Mouse (Mus musculus): ENCODE results near the gene Zbtb17.

DNA sequence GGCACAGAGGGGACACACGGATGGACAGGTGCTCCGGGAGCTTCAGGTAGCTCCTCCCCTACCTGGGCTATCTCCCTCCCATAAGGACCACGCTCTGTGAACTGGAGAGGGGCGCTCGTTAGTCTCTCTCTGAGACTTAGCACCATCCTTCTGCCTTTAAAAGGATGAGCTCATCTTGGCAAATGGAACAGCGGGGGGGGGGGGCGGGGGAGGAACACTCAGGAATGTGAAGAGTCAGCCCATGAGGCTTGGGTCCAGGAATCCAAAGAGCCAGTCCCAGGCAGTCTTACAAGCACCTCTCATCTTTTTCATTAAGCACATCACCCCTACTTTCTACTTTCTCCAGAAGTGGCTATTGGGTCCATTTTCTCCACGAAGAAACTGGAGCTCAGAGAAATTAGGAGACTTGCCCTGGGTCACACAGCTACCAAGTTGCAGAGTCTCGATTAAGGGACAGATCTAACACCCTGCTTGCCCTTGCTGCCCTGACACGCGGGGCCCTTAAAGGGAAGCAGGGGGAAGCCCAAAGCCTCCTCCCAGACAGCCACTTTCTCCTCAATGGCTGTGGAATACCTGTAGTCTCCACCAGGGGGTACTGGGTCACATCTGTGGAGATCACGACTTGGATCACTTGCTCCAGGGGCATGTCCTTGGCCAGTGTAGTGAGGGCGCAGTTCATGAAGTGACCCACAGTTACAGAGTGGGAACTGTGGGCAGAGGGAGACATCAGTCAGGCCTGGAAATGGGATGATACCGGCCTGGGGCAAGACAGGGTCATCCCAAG, 37.7 kb upstream of the Zbtb17 start:
- TF ChIP-seq CTCF (IDR thresholded peaks at IDR 0.05; ENCODE audit: low read depth, low read length) = peak; percentile 41; the same call in 1 of the 2 replicates
- TF ChIP-seq POLR2A (IDR thresholded peaks at IDR 0.05; ENCODE audit: borderline replicate concordance, low read depth, low read length) = no peak
